Mouse (Mus musculus) cerebellum, adult 2 months (tissue): Measurements from ENCODE around the gene Alg14. TPM values are rescaled to one million over a fixed set of nuclear protein-coding genes. Genes with fewer than 3 reads are reported as not detected.

Experiments
- DNase-seq, 2 experiments: peaks; one replicate each; pipeline ENCODE4 v3.0.0; 2021
- H3K27ac ChIP-seq: fragments of 200-500 bp; 2 replicates; pipeline ENCODE4 v1.5.1; 2012; ENCODE audit warnings: low read length, control low read depth, inconsistent platforms; ENCODE audit not compliant: insufficient read depth
- H3K27me3 ChIP-seq: fragments of 200-500 bp; 2 replicates; pipeline ENCODE4 v1.6.1; 2012; ENCODE audit warnings: inconsistent platforms, mild to moderate bottlenecking, low read length, moderate library complexity; ENCODE audit not compliant: control insufficient read depth, insufficient read depth
- H3K4me1 ChIP-seq: fragments of 200-500 bp; 2 replicates; pipeline ENCODE4 v1.6.1; 2011; ENCODE audit warnings: low read length; ENCODE audit not compliant: control insufficient read depth, insufficient read depth
- H3K4me3 ChIP-seq: fragments of 200-500 bp; replicated peaks from 2 replicates; pipeline ENCODE3; 2011; ENCODE audit warnings: mild to moderate bottlenecking, low read depth, low read length, control low read depth; ENCODE audit not compliant: insufficient read depth
- CTCF ChIP-seq: fragments of 200-500 bp; IDR thresholded peaks from 2 replicates; pipeline ENCODE4 v1.5.1; 2011; ENCODE audit warnings: low read depth, mild to moderate bottlenecking, control low read depth, low read length, moderate library complexity, borderline replicate concordance; ENCODE audit not compliant: insufficient read depth
- POLR2A ChIP-seq: fragments of 200-500 bp; IDR thresholded peaks from 2 replicates; pipeline ENCODE4 v1.6.1; 2011; ENCODE audit warnings: low read length, control low read depth, borderline replicate concordance; ENCODE audit not compliant: insufficient read depth
- WGBS: fragments of 180-500 bp; shearing (Covaris S2); methylation state at CpG from one replicate; pipeline ENCODE4 v1.1.7; 2018; 5-methylcytosine and 5-hydroxymethylcytosine counted together
- polyA plus RNA-seq: library from polyadenylated mRNA; depleted of rRNA; stranded (reverse); fragments of >200 nt; gene quantifications from 2 replicates; pipeline ENCODE4 v1.2.3, GENCODE M21; 2012

The Alg14 gene
- polyA plus RNA-seq, 1 experiment = 27.1 TPM

- peak in 1 of 2 experiments; percentile 88 for DNase-seq
- under 1% methylated on average over 20 of the region's 20 CpGs for WGBS
- H3K27me3 ChIP-seq = no peaks in the 10 kb centered on the region
- H3K4me1 ChIP-seq = peaks cover 17% of the 10 kb centered on the region
- H3K27ac ChIP-seq = peak overlapping the region; percentile 94
- H3K4me3 ChIP-seq = peak overlapping the region; percentile 92
- TF ChIP-seq CTCF = no peak
- TF ChIP-seq POLR2A = 0 out of 2 replicates have a peak, but pooled peaks have one; percentile 3
These were observed 28.4 kb upstream of the Alg14 start for GRCm38 (mm10) chr3:121263205-121263548.

DNA sequence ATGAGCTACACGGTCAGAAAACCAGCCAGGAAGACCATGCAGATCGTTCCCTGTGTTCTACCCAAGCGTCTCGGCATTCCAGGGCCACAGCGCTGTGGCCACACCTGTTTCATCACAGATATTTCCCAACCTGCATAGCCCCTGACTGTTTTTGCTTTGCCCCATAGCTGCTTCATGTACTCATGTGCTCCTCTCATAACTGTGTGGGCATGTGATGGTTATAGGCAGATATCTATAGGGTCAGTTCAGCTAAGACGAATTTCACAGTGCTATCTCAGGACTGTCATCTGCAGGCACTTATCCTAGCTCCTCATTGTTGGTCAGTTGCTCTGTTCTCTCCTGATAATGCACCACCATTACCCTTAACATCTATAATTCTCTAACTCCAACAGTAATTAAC, 27.3 kb upstream of the Alg14 start:
- no peak for DNase-seq
- TF ChIP-seq POLR2A (no peak), CTCF (no peak)
- H3K4me3 ChIP-seq = no peak overlapping the region
- H3K27ac ChIP-seq = no peak overlapping the region
- H3K4me1 ChIP-seq = peaks cover 11% of the 10 kb centered on the region
- H3K27me3 ChIP-seq = no peaks in the 10 kb centered on the region
- WGBS = 81% methylated on average over 6 of the region's 6 CpGs

- TF ChIP-seq POLR2A (no peak), CTCF (no peak)
- H3K4me1 ChIP-seq = no peaks in the 10 kb centered on the region
- 93% methylated on average over 5 of the region's 5 CpGs for WGBS
- H3K27me3 ChIP-seq = no peaks in the 10 kb centered on the region
- no peak overlapping the region for H3K27ac ChIP-seq
- H3K4me3 ChIP-seq = no peak overlapping the region
- no peak for DNase-seq
These were observed 24.3 kb upstream of the Alg14 start for GRCm38 (mm10) chr3:121267283-121267682.

GRCm38 (mm10) chr3:121272577-121272976, 19.0 kb upstream of the Alg14 start:
- whole genome bisulfite sequencing = 51% methylated on average over 2 of the region's 2 CpGs
- no peak for TF ChIP-seq CTCF
- TF ChIP-seq POLR2A = no peak
- Histone ChIP-seq H3K27me3 (no peaks in the 10 kb centered on the region), H3K27ac (no peak overlapping the region), H3K4me3 (no peak overlapping the region), H3K4me1 (peaks cover 3% of the 10 kb centered on the region)
- DNase-seq = no peak

GRCm38 (mm10) chr3:121274010-121274409, 17.6 kb upstream of the Alg14 start:
- H3K27ac ChIP-seq = no peak overlapping the region
- no peaks in the 10 kb centered on the region for H3K27me3 ChIP-seq
- H3K4me1 ChIP-seq = peaks cover 6% of the 10 kb centered on the region
- TF ChIP-seq POLR2A = no peak
- TF ChIP-seq CTCF = no peak
- DNase-seq = no peak
- WGBS = 97% methylated on average over 2 of the region's 2 CpGs
- H3K4me3 ChIP-seq = no peak overlapping the region

- H3K4me3 ChIP-seq = no peak overlapping the region
- no peaks in the 10 kb centered on the region for H3K27me3 ChIP-seq
- no peak for DNase-seq
- H3K4me1 ChIP-seq = peaks cover 6% of the 10 kb centered on the region
- TF ChIP-seq CTCF (no peak), POLR2A (no peak)
- WGBS = 78% methylated on average over 4 of the region's 4 CpGs
- no peak overlapping the region for H3K27ac ChIP-seq
These were observed 14.6 kb upstream of the Alg14 start for GRCm38 (mm10) chr3:121277009-121277408.

DNA sequence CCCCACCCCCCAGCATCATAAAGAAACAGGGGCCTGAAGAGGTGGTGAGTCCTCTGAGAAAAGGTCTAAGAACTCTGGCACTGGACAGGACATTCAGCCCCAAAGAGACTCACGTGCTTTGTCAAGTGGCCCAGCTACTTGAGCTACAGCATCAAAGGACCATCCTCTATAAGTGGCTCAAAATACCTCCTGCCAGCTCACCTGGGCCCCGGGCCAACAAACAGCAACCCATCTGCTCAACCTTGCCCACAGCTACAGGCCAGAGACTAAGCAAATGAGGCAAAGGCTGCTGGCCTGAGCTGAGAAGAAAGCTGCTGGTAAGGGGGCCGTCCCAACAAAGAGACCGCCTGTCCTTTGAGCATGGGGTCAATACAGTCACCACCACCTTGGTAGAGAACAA, 14.0 kb upstream of the Alg14 start:
- Histone ChIP-seq H3K4me3 (no peak overlapping the region), H3K27me3 (no peaks in the 10 kb centered on the region), H3K27ac (no peak overlapping the region; the same call in 1 of the 2 replicates), H3K4me1 (peaks cover 6% of the 10 kb centered on the region)
- TF ChIP-seq POLR2A = no peak
- WGBS = 18% methylated on average over 4 of the region's 4 CpGs
- peak; percentile 91 to 94 for DNase-seq

GRCm38 (mm10) chr3:121279679-121280078, 11.9 kb upstream of the Alg14 start:
- Histone ChIP-seq H3K4me3 (no peak overlapping the region), H3K27me3 (no peaks in the 10 kb centered on the region), H3K27ac (no peak overlapping the region), H3K4me1 (peaks cover 6% of the 10 kb centered on the region)
- DNase-seq = no peak
- TF ChIP-seq POLR2A (no peak), CTCF (no peak)
- WGBS = 91% methylated on average over 14 of the region's 14 CpGs
